Mouse (Mus musculus): ENCODE measurements around the gene Lonp1.
A peak's percentile ranks its signal among the peaks of the same experiment; 100 is the strongest.
"Not testable (repeated sequence)": the region's sequence is repeated elsewhere in the genome, so short reads cannot be mapped to it uniquely, and the experiment has no call there.

Gene Lonp1

DNA sequence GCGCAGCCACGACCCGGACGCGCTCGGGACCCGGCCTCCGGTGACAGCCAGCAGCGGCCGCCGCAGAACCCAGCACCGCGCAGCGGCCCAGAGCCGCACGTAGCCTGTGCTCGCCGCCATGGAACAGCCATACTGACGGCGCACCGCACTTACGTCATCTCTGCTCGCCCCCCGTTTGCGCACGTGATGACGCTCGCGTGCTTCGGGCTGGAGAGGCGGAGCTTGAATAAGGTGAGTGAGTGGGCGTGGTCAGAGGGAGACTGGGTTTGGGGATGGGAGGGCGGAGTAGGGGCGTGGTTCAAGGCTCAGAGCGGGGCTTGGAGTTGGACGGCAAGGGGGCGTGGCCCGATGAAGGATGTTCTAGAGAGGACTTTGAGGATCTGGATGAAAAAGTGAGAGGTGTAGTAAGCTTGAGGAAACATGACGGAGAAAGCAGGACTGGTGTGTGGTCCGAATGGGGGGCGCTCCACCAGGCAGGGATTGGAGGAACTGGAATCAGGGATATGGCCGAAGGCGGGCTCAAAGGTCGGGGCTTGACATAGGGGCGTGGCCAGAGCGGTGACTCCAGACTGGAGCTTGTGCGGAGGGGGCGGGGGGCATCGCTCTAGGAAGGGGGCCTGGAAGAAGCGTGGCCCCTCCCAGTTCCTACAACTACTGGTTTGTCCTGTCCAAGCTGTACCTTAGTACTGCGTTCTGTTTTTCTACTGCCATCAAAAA lies at the start of gene Lonp1:
TSS of gene Lonp1 (minus strand) at position 134 of the 717 bp plus-strand sequence.
- peak; percentile 96 for DNase-seq (ENCODE audit: low spot score)

DNA sequence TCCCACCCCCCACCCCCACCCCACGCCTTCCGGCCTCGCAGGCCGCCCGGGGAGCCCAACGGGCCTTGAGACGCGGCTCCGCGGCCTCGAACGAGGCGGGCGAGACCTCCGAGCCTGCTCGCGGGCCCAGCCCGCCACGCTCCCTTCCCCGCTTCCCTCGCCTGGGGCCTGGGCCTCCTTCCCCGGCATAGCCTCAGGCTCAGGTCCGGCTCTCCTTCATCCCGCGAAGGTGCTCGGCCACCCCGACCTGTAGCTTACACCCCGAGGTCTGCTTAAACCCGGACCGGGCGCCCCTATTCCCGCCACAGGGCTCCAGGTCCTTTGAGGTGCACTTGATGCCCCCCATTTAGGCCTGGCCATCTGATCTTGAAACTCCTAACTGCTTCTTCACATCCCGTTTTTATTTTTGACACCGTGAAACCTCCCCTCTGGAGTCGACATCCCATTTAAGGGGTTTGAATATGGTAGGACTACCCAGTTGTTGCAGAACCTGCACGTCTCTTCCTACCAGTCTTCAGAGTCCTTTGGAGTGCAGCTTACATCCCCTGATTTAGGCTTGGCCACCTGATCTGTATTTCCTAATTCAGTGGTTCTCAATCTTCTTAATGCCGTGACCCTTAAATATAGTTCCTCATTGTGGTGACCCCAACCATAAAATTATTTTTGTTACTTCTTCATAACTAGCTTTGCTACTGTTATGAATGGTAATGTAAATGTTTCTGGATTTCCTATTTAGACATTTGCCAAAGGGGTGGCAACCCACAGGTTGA lies 47.1 kb upstream of the Lonp1 start:
- peak; percentile 25 for DNase-seq (ENCODE audit: low spot score)

DNA sequence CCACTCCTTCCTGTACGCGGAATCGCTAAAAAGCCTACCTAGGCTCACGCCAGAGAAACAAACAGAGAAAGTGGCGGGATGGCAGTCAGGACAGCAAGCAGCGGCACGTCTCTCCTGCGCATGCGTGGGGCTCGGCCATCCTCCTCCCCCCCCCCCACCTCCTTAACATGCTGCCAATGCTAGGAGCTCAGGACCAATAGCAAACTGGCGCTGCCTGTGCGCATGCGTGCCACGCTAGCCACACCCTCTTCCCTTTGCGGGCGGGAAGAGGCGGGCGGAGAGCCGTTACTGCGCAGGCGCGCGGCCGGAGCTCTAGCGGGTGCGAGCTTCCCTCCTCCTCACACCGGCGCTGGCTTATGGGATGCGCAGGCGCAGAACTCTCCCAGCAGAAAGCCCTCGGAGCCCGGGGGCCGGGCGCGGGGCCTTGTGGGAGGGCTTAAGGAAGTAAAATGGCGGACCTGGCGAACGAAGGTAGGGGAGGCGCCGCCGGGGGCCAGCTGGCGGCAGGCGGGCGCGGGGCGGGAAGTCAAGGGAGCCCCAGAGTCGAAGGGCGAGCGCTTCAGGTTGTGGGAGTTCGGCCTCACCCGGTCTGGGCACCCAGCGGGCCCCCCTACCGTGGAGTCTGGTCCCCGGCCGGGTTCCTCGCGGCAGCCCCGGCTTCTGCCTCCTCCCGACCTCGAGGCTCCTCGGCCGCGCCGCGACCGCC lies 46.4 kb upstream of the Lonp1 start, which contains the start of gene Ranbp3:
TSS of gene Ranbp3 (plus strand) at position 354 of the 706 bp plus-strand sequence.
- DNase-seq (ENCODE audit: low spot score): peak; percentile 97

DNA sequence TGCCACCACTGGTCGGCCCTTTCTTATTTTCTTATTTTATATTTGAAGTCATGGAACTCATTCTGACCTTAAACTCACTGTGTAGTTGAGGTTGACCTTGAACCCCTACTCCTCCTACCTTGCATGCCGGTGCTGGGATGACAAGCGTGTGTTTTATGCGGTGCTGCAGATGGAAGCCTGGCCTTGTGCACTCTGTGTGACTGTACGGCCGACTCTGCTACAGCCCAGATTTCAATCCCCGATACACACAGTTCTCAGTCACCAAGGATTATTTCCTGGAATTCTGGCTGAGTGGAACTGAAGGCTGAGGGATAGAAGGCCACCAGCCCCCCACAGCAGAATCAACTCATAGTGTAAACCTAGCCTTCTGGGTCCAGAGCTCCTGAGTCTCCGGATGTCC lies 43.1 kb upstream of the Lonp1 start:
- no peak for DNase-seq (ENCODE audit: low spot score)

DNA sequence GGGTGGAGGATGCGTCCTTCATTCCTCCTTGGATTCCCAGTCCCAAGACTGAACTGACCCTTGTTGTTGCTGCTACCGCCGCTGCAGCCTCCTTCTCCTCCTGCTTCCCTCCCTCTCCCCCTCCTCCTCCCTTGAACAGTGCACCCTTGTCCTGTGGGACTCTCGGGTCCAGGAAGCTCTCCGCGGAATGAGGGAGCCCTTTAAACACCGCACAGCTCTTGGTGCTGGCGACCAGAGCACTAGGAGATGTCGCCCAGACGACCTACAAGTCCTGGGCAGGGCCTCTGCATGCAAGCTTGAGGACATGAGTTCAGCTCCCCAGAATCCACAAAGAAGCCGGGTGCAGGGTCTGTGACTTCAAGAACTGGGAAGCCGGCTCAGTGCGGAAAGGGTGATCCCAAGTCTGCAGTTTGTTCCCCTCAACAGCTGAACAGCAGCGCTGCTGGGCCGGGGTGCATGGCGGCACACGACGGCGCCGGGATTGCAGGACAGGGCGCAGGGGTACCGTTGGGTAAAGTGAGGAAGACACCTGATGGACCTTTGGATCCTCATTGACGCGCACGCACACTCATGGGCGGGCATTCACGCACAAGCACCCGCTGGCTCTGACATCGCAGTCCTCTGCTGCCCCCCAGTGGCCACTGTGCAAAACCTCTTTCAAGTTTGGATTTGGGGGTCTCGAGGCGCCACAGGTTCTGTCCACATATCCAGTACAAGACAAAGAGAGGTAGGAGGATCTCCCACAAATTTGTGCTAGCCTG lies 41.9 kb upstream of the Lonp1 start:
- peak; percentile 75 for DNase-seq (ENCODE audit: low spot score)

DNA sequence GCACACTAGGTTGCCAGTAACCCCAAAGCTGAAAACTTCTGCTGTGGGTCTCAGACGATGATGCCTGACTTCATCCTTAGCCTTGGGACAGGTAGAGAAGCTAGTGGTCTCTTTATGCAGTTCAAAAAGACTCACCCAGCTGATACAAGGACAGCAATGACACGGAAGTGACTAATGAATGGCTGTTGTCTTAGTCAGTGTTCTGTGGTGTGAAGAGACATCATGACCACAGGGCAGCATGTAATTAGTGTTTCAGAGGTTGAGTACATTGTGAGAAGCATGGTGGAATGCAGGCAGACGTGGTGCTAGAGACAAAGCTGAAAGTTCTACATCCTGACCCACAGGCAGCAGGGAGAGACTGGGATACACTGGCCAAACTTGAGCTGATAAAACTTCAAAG lies 40.9 kb upstream of the Lonp1 start:
- DNase-seq (ENCODE audit: low spot score): no peak

DNA sequence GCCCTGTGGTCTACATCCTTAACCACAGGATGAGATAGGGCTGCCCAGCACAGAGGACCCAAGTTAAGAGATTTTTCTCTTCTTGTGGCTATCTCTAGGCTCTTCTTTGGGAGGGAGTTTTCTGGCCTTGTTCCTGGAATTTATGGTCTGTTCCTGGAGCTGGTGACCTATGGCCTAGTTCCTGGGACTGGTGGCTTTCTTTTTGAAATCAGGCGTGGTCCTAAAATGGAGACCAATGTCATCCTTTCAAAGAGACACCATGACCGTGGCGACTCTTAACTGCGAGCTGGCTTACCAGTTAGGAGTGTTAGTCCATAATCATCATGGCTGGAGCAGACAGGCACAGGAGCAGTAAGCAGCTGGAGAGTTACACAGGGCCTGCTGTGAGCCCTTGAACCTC lies 39.7 kb upstream of the Lonp1 start:
- no peak for DNase-seq (ENCODE audit: low spot score)

DNA sequence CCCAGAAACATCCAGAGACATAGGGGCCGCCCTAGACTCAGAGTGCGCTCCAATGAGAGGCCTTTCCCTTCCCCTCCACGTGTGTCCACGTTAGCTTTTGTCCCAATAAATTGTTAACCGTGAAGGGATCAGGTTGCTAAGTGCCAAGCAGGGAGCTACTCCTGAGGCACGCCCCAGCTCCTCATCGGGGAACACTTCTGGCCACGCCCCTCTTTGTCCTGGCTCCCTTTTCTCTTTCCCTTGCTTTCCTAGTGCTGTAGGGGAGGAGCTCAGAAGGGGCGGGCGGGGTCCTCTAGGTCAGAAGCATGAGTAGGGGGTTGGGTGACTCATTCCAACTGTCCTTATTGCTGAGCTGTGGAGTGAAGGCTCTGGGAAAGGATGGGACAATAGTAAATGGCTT lies 37.6 kb upstream of the Lonp1 start:
- DNase-seq (ENCODE audit: low spot score): no peak

DNA sequence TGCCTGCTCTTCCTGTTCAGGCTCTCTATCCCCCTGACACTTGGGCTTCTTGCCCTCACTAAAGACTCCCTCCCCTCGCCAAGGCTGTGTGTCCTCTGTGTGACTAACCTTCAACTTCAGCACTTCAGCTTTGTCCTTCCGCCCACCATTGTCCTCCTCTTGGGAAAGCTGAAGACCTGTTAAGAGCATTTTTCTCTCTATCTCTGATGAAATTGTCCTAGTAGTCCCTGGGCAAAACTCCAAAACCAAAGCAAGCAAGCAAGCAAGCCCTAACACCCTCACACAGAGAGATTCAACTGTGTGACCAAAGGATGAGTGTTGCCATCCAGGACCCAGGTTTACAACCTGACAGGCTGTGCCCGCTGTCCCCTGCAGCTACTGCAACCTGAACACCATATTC lies 37.0 kb upstream of the Lonp1 start:
- DNase-seq (ENCODE audit: low spot score): no peak

DNA sequence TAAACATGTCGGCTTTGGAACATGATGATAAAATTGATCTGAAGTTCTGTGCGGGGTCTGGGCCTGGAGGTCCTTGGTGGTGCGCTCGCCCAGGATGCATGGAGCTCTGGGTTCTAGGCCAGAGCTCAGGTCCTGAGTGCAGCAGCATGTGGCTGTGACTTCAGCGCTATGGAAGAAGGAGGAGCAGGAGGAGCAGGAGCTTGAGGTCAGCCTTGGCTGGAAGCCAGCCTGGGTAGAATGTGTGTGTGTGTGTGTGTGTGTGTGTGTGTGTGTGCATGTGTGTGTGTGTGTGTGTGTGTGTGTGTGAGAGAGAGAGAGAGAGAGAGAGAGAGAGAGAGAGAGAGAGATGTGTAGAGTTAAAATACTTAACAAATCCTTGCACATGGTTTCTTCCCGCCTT lies 29.5 kb upstream of the Lonp1 start:
- DNase-seq (ENCODE audit: low spot score): no peak

DNA sequence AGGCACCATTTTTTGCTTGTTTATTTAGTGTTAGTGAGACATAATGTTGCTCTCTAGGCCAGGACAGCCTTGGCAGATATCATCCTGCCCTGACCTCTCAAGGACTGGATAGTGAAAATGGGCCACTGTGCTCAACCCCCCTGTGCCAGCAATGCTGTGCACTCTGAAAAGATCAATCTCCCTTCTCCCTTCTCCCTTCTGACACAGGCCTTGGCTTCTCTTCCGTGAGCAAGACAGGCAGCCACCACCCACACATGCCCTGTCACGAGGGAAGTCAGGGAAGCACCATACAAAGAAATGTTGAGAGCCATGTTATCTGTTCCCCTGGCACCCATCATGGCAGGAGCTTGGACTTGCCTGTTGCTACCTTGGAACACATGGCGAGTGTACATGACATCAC lies 28.6 kb upstream of the Lonp1 start:
- DNase-seq (ENCODE audit: low spot score): no peak

DNA sequence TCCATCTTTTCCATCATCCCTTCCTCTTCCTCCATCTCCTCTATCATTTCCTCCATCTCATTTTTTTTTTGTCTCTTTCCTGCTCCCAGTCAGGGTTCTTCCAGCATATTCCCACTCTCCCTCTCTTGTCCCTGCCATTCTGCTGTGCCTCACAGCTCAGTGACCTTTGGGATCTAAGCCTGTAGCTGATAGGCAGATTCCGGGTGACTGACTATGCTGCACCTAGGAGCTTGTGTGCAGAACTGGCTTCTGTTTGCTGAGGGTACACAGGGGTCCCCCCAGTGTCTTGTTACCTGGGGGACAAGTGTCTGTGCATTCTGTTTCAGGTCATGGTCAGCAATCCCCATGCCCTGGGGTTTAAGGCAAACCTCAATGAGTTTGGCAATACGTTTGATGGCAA lies 28.1 kb upstream of the Lonp1 start:
- no peak for DNase-seq (ENCODE audit: low spot score)

DNA sequence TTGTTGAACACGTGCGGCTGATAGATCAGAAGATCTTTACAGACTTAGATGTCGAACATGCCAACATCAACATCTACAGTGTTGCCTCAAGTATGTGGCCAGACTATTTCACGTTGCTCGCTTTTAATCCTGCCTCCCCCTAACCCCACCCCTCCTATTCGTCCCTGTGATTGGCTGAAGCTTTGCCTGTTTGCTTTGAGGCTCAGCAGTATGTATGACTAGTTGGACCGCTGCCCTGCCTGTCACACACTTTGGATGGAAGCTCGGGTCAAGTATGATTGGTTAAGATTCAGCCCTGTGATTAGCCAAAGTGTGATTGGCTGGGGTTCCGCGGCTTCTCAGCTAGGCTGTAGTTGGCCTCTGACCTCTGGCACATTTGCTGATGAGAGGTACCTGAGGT lies 25.1 kb upstream of the Lonp1 start:
- DNase-seq (ENCODE audit: low spot score): no peak

DNA sequence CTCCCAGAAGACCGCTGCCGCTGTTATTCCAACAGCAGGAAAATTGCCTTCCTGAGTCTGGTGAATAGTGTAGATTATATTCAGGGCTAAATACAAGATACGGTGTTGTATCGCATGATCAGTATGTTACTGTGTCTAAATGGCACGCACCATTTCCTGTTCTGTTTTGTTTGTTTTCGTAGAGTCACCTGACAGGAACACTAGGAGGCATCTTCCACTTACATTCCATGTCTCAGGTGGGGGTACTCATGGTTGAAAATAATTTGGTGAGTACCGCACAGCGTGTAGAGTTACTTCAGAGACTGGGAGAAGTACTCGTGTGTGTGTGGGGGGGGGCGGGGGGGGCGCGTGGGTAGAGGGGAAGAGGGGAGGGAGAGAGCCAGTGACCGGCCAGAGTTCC lies 20.9 kb upstream of the Lonp1 start:
- DNase-seq (ENCODE audit: low spot score): no peak

DNA sequence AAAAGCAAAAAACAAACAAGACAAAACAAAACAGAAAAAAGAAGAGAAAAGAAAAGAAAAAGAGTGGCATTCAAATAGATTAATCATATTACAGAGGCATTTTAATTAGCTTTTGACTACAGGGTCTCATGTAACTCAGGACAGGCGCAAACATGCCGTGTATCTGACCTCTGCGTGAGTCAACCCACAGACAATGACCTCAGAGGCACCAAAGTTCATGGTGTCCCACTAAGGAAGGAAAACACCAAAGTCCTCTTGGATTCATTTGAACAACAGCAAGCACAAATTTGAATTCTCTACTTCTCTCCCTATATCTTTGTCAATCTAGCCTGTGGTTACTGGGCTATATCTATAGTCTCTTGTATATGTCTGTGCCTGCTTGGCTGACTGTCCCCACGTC lies 16.6 kb upstream of the Lonp1 start:
- no peak for DNase-seq (ENCODE audit: low spot score)

DNA sequence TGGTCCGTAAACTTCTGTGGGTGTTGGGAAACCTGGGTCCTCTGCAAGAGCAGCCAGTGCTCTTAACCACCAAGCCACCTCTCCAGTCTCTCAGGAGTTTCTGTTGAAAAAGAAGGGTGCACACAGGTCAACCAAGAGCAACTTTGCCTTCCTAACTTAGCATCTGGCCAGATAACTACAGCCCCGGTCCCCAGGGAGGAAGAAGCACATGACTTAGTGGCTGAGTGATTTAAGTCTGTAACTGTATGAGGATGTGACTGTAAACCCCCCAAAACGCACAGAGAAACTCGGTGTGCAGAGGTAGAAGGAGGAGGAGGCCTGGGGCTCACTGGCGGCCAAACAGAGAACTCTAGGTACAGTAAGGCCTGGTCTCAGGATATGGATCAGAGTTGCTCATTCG lies 7.3 kb upstream of the Lonp1 start:
- no peak for DNase-seq (ENCODE audit: low spot score)

DNA sequence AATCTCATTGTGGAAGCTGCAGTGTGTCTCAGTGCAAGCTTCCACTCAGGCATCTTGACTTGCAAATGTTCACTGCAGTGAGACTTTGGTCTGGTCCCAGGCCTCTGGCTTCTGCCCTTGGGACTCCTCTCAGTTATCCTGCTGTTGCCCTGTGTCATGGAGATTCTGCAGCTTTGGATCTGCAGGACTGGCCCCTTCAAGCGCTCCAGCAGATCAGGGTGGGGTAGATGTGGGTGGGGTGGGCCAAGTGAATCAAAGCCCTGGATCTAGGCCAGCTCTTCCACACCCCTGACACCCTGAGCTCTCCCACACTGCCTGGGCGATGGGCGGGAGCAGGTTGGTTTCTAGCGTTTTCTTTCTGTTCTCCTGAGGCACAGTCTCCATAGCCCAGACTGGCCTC lies 5.1 kb upstream of the Lonp1 start:
- DNase-seq (ENCODE audit: low spot score): no peak

DNA sequence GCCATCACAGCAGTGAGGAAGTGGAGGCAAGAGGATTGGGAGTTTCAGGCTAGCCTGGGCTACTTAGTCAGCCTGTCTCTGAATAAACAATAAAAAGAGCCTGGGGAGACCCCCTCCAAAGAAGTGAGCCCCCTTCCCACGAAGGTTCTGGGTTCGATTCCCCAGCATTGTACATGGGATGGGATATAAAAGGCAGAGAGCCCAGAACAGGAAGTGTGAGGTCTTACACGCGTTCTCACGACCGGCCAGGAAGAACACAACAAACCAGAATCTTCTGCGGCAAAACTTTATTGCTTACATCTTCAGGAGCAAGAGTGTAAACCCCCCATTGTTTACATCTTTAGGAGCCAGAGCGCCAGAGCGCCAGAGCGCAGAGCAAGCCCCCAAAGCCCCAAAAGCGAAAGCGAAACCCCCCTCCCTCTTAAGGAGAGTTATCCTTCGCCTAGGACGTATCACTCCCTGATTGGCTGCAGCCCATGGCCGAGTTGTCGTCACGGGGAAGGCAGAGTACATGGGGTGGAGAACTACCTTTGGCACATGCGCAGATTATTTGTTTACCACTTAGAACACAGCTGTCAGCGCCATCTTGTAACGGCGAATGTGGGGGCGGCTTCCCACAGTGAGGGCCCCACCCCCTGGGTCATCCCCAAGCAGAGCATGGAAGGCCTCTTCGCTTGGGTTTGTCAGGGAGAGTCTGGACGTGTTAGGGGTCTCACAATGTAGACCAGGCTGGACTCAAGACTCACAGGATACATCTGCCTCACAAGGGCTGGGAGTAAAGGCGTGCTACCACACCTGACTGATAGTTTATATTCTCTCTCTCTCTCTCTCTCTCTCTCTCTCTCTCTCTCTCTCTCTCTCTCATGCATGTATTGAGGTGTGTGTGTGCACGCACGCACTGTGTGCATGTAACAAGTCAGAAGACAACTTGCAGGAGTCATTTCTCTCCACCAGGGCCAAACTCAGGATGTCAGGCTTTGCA lies 3.4 kb upstream of the Lonp1 start:
- DNase-seq (ENCODE audit: low spot score): not testable (repeated sequence)

DNA sequence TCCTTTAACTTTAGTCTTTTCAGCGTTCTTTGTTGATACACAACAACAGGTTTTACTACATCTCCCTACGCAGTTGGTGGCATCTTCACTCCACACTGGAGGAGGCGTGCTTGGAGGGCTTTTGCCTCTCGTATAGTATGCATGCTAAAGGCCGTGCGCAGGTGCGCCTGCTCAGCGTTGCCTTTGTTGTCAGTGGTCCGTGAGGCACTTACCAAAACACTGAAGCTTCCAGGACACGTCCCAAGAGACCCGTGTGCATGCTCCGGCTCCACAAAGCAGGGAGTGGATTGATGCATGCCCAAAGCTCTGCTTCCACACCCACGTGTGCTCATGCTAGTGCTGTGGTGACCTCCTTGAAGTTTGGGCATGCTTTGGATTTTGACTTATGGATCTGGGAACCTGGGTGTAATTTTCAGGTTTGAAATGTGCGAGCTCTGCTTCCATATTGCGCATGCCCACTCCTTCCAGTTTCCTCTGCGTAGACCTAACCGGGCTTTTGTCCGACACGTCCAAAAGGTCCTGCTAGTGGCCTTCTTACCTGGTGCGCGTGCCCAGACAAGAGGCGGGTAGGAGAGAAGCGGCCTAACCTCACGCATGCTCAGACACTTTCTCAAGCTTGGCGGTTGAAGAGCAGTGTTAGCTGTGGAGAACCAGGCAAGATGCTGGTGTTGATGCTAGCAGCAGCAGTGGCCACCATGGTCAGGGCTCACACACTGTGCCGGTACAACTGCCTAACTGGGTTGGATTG lies 1.0 kb upstream of the Lonp1 start, which contains the start of gene Catsperd:
TSS of gene Catsperd (plus strand) at position 614 of the 748 bp plus-strand sequence.
- DNase-seq (ENCODE audit: low spot score): no peak

DNA sequence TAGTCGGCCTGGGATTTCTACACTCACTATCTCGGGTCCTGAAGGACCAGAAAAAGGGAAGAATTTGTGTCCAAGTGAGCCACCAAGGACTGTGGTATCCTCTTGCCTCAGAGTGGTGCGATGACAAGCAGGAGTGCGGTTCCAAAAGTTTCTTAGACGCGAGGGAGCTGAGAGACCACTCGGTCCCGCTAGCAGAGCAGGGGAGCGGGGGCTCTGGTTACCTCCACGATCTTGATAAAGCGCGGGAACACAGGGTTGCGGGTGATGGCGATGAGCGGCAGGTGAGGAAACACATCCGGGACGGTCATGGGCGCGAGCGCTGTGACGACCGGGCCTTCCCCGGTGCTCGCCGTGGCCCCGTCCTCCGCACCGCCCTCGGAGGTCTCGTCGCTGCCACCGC lies 427 bp downstream of the Lonp1 start:
- DNase-seq (ENCODE audit: low spot score): no peak
